Comparison of ENCODE assay signal across 11 mouse cellular contexts in the genomic region with DNA sequence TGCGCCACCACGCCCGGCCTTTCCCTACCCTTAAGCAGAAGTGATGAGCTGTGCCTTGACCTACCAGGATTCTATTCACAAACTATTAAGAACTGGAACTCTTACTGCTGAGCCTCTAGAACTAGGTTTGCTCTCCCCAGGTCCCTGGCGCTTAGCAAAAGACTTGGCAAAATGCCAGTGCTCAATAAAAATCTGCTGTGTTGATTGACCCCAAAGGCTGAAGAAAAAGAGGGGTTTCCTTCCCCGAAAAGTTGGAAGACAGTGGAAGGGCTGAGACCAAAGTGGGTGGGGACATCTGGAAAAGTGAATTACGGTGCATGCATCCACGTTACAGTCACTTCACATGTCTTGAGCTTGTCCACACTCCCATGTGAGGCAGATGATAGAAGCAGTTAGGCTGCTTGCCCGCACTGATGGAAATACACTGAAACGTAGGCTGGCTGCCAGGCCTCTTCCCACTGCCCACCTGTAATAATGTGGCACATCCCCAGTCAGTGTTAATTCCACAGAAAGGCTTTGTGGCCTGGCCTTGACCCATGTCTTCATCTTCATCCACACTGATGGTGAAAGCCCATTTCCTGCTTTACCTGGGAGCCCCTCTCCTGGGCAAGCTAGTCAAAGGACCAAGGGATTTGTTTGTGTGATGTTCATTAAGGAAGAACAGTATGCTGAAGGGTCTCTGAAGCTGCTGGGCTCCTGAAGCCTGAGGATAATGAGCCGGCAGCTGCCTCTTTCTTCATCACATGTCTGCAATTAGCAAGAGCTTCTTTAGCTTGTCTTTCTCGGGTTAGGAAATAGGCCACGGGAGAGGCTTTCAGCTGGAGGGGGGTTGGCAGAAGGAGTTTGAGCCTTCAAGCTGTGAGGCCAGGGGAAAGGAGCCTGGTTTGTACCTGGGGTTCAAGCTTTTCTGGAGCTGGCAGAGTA. TPM values are rescaled to one million over a fixed set of nuclear protein-coding genes. Genes with fewer than 3 reads are reported as not detected.
A peak's percentile ranks its signal among the peaks of the same experiment; 100 is the strongest.
DNase-seq lines count a peak whose midpoint lies in the region; ATAC-seq and TF ChIP-seq lines count a peak whose summit lies in the region.
"Had no signal": no experiment of that assay in that cellular context is flagged by ENCODE, and none has a peak within 500 bp of the region (broad histone marks: within the 10 kb centered on the region; RNA-seq: fewer than 3 reads in every experiment).

No protein-coding gene starts in this region.

- H3K27ac ChIP-seq in limb, embryonic 14.5 days (replicated peaks; ENCODE audit: low read depth, low read length) = no peak overlapping the region

- H3K4me2 ChIP-seq in limb, embryonic 14.5 days (replicated peaks; ENCODE audit: low read depth, low read length, severe bottlenecking) = no peak overlapping the region

- no peak for TF ChIP-seq POLR2A in limb, embryonic 14.5 days (IDR thresholded peaks at IDR 0.05; ENCODE audit: borderline replicate concordance, extremely low read depth, insufficient read depth, insufficient read length)

- H3K9ac ChIP-seq in limb, embryonic 14.5 days (ENCODE audit: low read depth, low read length, severe bottlenecking) = no peak overlapping the region
- H3K9ac ChIP-seq: liver, postnatal 0 days had no signal

- peak; percentile 34 to 62 for DNase-seq in frontal cortex, adult 2 months (ENCODE audit: extremely low spot score in 1 of 2, low spot score in 1 of 2)
- no peak for DNase-seq in frontal cortex, postnatal 14 days (ENCODE audit: low spot score in 2 of 2)
- peak; percentile 48 to 60 for DNase-seq in cerebellum, adult 18-20 months
- peak; percentile 38 to 77 for DNase-seq in frontal cortex, postnatal 36 days (ENCODE audit: low spot score in 2 of 2)
- DNase-seq in limb, embryonic 14.5 days (ENCODE audit: low spot score) = peak; percentile 67
- DNase-seq in urinary bladder, adult 2 months (ENCODE audit: low spot score) = no peak
- no peak for DNase-seq in spleen, adult 12 weeks (ENCODE audit: low spot score)
- DNase-seq in embryo, embryonic 11 days = no peak
- DNase-seq: liver, postnatal 0 days; thymus, postnatal 14 days had no signal

- ATAC-seq in limb, embryonic 14.5 days (ENCODE audit: low FRiP score, low read depth) = peak; percentile 44; the same call in 1 of the 2 replicates
- ATAC-seq: intestine, postnatal 0 days; liver, postnatal 0 days had no signal

- WGBS in limb, embryonic 14.5 days = 48% methylated on average over 12 of the region's 12 CpGs

- no peaks in the 10 kb centered on the region for H3K36me3 ChIP-seq in limb, embryonic 14.5 days (ENCODE audit: control insufficient read depth, insufficient read depth, low read length)

- no peaks in the 10 kb centered on the region for H3K9me3 ChIP-seq in limb, embryonic 14.5 days (ENCODE audit: control insufficient read depth, low read length)

- 0 out of 2 replicates have a peak, but pooled peaks cover 7% of the 10 kb centered on the region for H3K4me1 ChIP-seq in limb, embryonic 14.5 days (ENCODE audit: control insufficient read depth, insufficient read depth, low read length)

- H3K4me3 ChIP-seq in limb, embryonic 14.5 days (replicated peaks; ENCODE audit: low read length) = no peak overlapping the region

- H3K27me3 ChIP-seq in limb, embryonic 14.5 days (ENCODE audit: control insufficient read depth, insufficient read depth, low read length) = no peaks in the 10 kb centered on the region

RNA-seq across cellular contexts. Expression of a gene that starts 59.2 kb away (rescaled TPM):
- polyA plus RNA-seq in frontal cortex, adult 2 months (2012; rRNA removed) = 188 and 219 TPM in 2 replicates
- 9.8 and 11.9 TPM in 2 replicates for polyA plus RNA-seq in limb, embryonic 14.5 days (2012; rRNA removed)
- polyA plus RNA-seq in limb, embryonic 14.5 days (2014; fragmentation: Nextera tagmentation; extraction: Ambion mirVana) = 15.0 and 21.2 TPM in 2 replicates
- polyA plus RNA-seq in urinary bladder, adult 2 months (2012; rRNA removed) = 3.1 and 3.3 TPM in 2 replicates

Comparison
In these comparisons a context has a peak if more than half of its experiments do, and no peak if none do; other contexts are left out.
1. DNase-seq: peak in frontal cortex, adult 2 months (2 of 2), cerebellum, adult 18-20 months (2 of 2), frontal cortex, postnatal 36 days (2 of 2) and limb, embryonic 14.5 days (single experiment); none in frontal cortex, postnatal 14 days (0 of 2), urinary bladder, adult 2 months (single experiment), spleen, adult 12 weeks (single experiment) and embryo, embryonic 11 days (single experiment).